Mouse (Mus musculus): ENCODE measurements around the gene Itga2b. TPM values are rescaled to one million over a fixed set of nuclear protein-coding genes. Genes with fewer than 3 reads are reported as not detected.

The Itga2b gene
- polyA plus RNA-seq, 1 experiment from 2014 or later: 4.3 TPM

- Histone ChIP-seq H3K4me2 (ENCODE audit: low read length) (no peak overlapping the region), H3K27ac (ENCODE audit: low read depth, low read length) (no peak overlapping the region), H3K4me1 (ENCODE audit: control insufficient read depth, insufficient read depth, low read length) (peaks cover 17% of the 10 kb centered on the region), H3K27me3 (replicated peaks; ENCODE audit: control insufficient read depth, insufficient read depth, low read length) (no peaks in the 10 kb centered on the region), H3K36me3 (ENCODE audit: control insufficient read depth, insufficient read depth, low read length) (peaks cover 66% of the 10 kb centered on the region), H3K9ac (ENCODE audit: low read length) (no peak overlapping the region), H3K4me3 (ENCODE audit: low read depth, low read length) (no peak overlapping the region), H3K9me3 (replicated peaks; ENCODE audit: control insufficient read depth, low read length) (no peaks in the 10 kb centered on the region)
- ATAC-seq (no peak), DNase-seq (ENCODE audit: low spot score) (no peak)
- WGBS: 89% methylated on average over 11 of the region's 11 CpGs
These were observed 34.9 kb downstream of the Itga2b start for GRCm38 (mm10) chr11:102434816-102435705.

- Histone ChIP-seq H3K27me3 (replicated peaks; ENCODE audit: control insufficient read depth, insufficient read depth, low read length) (no peaks in the 10 kb centered on the region), H3K9ac (ENCODE audit: low read length) (no peak overlapping the region), H3K9me3 (replicated peaks; ENCODE audit: control insufficient read depth, low read length) (no peaks in the 10 kb centered on the region), H3K27ac (ENCODE audit: low read depth, low read length) (no peak overlapping the region), H3K4me1 (ENCODE audit: control insufficient read depth, insufficient read depth, low read length) (peaks cover 20% of the 10 kb centered on the region), H3K4me3 (ENCODE audit: low read depth, low read length) (no peak overlapping the region), H3K4me2 (ENCODE audit: low read length) (no peak overlapping the region), H3K36me3 (ENCODE audit: control insufficient read depth, insufficient read depth, low read length) (peaks cover 59% of the 10 kb centered on the region)
- peak; percentile 95 for DNase-seq (ENCODE audit: low spot score)
- WGBS: 5% methylated on average over 7 of the region's 7 CpGs
- peak; percentile 56; the same call in 1 of the 2 replicates for ATAC-seq
These were observed 35.5 kb downstream of the Itga2b start for GRCm38 (mm10) chr11:102434406-102434805.

GRCm38 (mm10) chr11:102433866-102434265, 36.1 kb downstream of the Itga2b start:
- Histone ChIP-seq H3K27ac (ENCODE audit: low read depth, low read length) (no peak overlapping the region), H3K4me1 (ENCODE audit: control insufficient read depth, insufficient read depth, low read length) (peaks cover 16% of the 10 kb centered on the region), H3K9ac (ENCODE audit: low read length) (0 out of 2 replicates have a peak overlapping the region, but pooled peaks have one; percentile 13), H3K9me3 (replicated peaks; ENCODE audit: control insufficient read depth, low read length) (no peaks in the 10 kb centered on the region), H3K36me3 (ENCODE audit: control insufficient read depth, insufficient read depth, low read length) (peaks cover 54% of the 10 kb centered on the region), H3K4me2 (ENCODE audit: low read length) (no peak overlapping the region), H3K27me3 (replicated peaks; ENCODE audit: control insufficient read depth, insufficient read depth, low read length) (no peaks in the 10 kb centered on the region), H3K4me3 (ENCODE audit: low read depth, low read length) (no peak overlapping the region)
- no peak for DNase-seq (ENCODE audit: low spot score)
- ATAC-seq: no peak
- WGBS: 93% methylated on average over 7 of the region's 7 CpGs

DNA sequence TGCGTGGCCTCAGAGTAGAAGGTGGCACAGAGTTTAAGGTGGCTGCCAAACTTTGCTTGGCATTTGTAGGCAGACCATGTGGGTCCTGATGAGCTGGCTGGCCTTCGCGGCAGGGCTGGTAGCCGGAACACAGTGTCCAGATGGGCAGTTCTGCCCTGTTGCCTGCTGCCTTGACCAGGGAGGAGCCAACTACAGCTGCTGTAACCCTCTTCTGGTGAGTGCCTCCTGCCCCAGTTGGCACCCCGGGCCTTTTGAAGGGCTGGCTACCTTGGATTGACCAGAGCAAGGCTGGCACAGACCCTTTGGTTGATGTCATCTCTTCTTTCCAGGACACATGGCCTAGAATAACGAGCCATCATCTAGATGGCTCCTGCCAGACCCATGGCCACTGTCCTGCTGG, 37.0 kb downstream of the Itga2b start:
- Histone ChIP-seq H3K9me3 (replicated peaks; ENCODE audit: control insufficient read depth, low read length) (no peaks in the 10 kb centered on the region), H3K36me3 (ENCODE audit: control insufficient read depth, insufficient read depth, low read length) (peaks cover 44% of the 10 kb centered on the region), H3K27me3 (replicated peaks; ENCODE audit: control insufficient read depth, insufficient read depth, low read length) (no peaks in the 10 kb centered on the region), H3K4me3 (ENCODE audit: low read depth, low read length) (no peak overlapping the region), H3K4me1 (ENCODE audit: control insufficient read depth, insufficient read depth, low read length) (peaks cover 13% of the 10 kb centered on the region), H3K4me2 (ENCODE audit: low read length) (no peak overlapping the region), H3K9ac (ENCODE audit: low read length) (no peak overlapping the region), H3K27ac (ENCODE audit: low read depth, low read length) (no peak overlapping the region)
- WGBS: 92% methylated on average over 6 of the region's 6 CpGs
- DNase-seq (ENCODE audit: low spot score) (no peak), ATAC-seq (no peak)

- Histone ChIP-seq H3K27me3 (replicated peaks; ENCODE audit: control insufficient read depth, insufficient read depth, low read length) (no peaks in the 10 kb centered on the region), H3K36me3 (ENCODE audit: control insufficient read depth, insufficient read depth, low read length) (peaks cover 38% of the 10 kb centered on the region), H3K4me1 (ENCODE audit: control insufficient read depth, insufficient read depth, low read length) (peaks cover 7% of the 10 kb centered on the region), H3K27ac (ENCODE audit: low read depth, low read length) (no peak overlapping the region), H3K9me3 (replicated peaks; ENCODE audit: control insufficient read depth, low read length) (no peaks in the 10 kb centered on the region), H3K9ac (ENCODE audit: low read length) (no peak overlapping the region), H3K4me3 (ENCODE audit: low read depth, low read length) (no peak overlapping the region), H3K4me2 (ENCODE audit: low read length) (no peak overlapping the region)
- ATAC-seq (no peak), DNase-seq (ENCODE audit: low spot score) (no peak)
- WGBS: 63% methylated on average over 15 of the region's 16 CpGs
These were observed 37.6 kb downstream of the Itga2b start for GRCm38 (mm10) chr11:102432115-102432843.

GRCm38 (mm10) chr11:102431728-102432114, 38.2 kb downstream of the Itga2b start:
- Histone ChIP-seq H3K27me3 (replicated peaks; ENCODE audit: control insufficient read depth, insufficient read depth, low read length) (no peaks in the 10 kb centered on the region), H3K4me3 (ENCODE audit: low read depth, low read length) (no peak overlapping the region), H3K9me3 (replicated peaks; ENCODE audit: control insufficient read depth, low read length) (no peaks in the 10 kb centered on the region), H3K27ac (ENCODE audit: low read depth, low read length) (no peak overlapping the region), H3K9ac (ENCODE audit: low read length) (no peak overlapping the region), H3K4me2 (ENCODE audit: low read length) (no peak overlapping the region), H3K36me3 (ENCODE audit: control insufficient read depth, insufficient read depth, low read length) (peaks cover 32% of the 10 kb centered on the region), H3K4me1 (ENCODE audit: control insufficient read depth, insufficient read depth, low read length) (0 out of 2 replicates have a peak, but pooled peaks cover 3% of the 10 kb centered on the region)
- DNase-seq (ENCODE audit: low spot score): no peak
- ATAC-seq: no peak
- WGBS: 80% methylated on average over 3 of the region's 3 CpGs

GRCm38 (mm10) chr11:102431018-102431645, 38.8 kb downstream of the Itga2b start:
- Histone ChIP-seq H3K9me3 (replicated peaks; ENCODE audit: control insufficient read depth, low read length) (no peaks in the 10 kb centered on the region), H3K9ac (ENCODE audit: low read length) (peak overlapping the region; percentile 64), H3K36me3 (ENCODE audit: control insufficient read depth, insufficient read depth, low read length) (peaks cover 27% of the 10 kb centered on the region), H3K27ac (ENCODE audit: low read depth, low read length) (peak overlapping the region; percentile 69), H3K4me2 (ENCODE audit: low read length) (peak overlapping the region; percentile 100), H3K4me3 (ENCODE audit: low read depth, low read length) (peak overlapping the region; percentile 55), H3K4me1 (ENCODE audit: control insufficient read depth, insufficient read depth, low read length) (0 out of 2 replicates have a peak, but pooled peaks cover 3% of the 10 kb centered on the region), H3K27me3 (replicated peaks; ENCODE audit: control insufficient read depth, insufficient read depth, low read length) (no peaks in the 10 kb centered on the region)
- WGBS: under 1% methylated on average over 7 of the region's 7 CpGs
- peak; percentile 92 for DNase-seq (ENCODE audit: low spot score)
- peak; percentile 51 for ATAC-seq

- H3K4me1 ChIP-seq (ENCODE audit: control insufficient read depth, insufficient read depth, low read length): 0 out of 2 replicates have a peak, but pooled peaks cover 3% of the 10 kb centered on the region
- ATAC-seq (peak; percentile 91), DNase-seq (ENCODE audit: low spot score) (peak; percentile 97)
- WGBS: under 1% methylated on average over 29 of the region's 29 CpGs
- H3K27ac ChIP-seq (ENCODE audit: low read depth, low read length): peak within 1 kb of the TSS; percentile 69
- peak within 1 kb of the TSS; percentile 100 for H3K4me2 ChIP-seq (ENCODE audit: low read length)
- peak within 1 kb of the TSS; percentile 64 for H3K9ac ChIP-seq (ENCODE audit: low read length)
- H3K27me3 ChIP-seq (replicated peaks; ENCODE audit: control insufficient read depth, insufficient read depth, low read length): no peaks in the 10 kb centered on the region
- H3K4me3 ChIP-seq (ENCODE audit: low read depth, low read length): peak within 1 kb of the TSS; percentile 55
- H3K9me3 ChIP-seq (replicated peaks; ENCODE audit: control insufficient read depth, low read length): no peaks in the 10 kb centered on the region
- peaks cover 19% of the 10 kb centered on the region for H3K36me3 ChIP-seq (ENCODE audit: control insufficient read depth, insufficient read depth, low read length)
These were observed 39.6 kb downstream of the Itga2b start, which contains the start of gene Grn for GRCm38 (mm10) chr11:102430121-102431017. Grn (plus strand) TSS chr11:102430315.

Data from forebrain, embryonic 14.5 days (tissue).